Mouse (Mus musculus): Measurements from ENCODE around the gene Bsx. TPM values are rescaled to one million over a fixed set of nuclear protein-coding genes. Genes with fewer than 3 reads are reported as not detected.
A peak's percentile ranks its signal among the peaks of the same experiment; 100 is the strongest.

Gene Bsx
- total RNA-seq, 2 experiments from 2014 or later, result not detected

DNA sequence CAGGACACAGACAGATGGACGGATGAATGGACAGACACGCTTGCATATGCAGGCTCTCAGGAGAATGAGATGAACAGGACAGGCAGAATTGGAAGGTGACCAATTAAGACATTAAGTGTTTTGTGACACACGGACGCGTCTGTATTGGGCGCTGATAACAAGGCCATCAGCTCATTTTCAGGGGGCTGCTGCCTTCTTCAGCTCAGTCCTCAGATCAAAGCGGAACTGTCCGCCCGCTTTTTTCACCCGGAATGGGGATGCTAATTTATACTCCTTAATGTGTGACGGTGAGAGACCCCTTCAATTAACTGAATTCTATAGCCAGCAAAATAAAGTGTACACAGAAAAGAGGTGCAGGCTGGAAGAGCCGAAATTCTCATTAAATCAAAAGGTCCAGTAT, 15.5 kb downstream of the Bsx start:
- ATAC-seq (ENCODE audit: poor library complexity, severe bottlenecking), result no peak

DNA sequence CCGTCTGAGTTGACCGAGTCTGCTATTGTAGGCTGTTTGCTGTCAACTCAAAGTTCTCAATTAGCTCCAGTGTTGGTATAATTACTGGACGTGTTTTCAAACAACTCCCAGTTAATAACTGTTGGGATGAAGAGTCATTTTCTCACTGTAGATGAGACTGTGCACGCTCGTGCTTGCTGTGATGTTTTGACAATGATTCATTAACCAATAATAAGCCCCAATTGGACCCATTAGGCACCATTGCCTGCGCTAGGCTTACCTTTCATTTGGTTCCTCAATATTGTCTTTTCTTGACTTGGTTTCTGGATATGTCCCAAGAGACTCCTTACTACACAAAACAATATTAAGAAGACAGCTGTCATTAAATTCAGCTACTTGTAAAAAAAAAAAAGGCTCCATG, 18.5 kb downstream of the Bsx start:
- ATAC-seq (ENCODE audit: poor library complexity, severe bottlenecking), result no peak

DNA sequence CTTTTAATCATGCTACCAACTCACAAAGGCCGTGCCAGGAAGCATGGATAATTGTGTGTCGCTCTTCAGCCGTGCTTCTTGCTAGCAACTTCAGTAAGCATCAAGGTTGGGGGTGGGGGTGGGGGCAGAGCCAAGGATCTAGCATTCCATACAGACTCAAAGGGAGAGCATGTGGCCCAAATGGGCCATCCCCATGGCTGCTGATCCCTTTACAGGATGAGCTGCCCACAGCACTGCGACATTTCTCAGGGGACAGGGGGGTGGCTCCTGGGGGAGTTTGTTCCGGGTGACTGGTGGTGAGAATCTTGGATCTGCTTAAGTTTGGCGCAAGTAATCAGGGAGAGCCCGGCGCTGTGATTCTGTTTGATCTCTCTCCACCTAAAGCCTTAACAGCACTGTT, 33.5 kb downstream of the Bsx start:
- ATAC-seq (ENCODE audit: poor library complexity, severe bottlenecking), result no peak

DNA sequence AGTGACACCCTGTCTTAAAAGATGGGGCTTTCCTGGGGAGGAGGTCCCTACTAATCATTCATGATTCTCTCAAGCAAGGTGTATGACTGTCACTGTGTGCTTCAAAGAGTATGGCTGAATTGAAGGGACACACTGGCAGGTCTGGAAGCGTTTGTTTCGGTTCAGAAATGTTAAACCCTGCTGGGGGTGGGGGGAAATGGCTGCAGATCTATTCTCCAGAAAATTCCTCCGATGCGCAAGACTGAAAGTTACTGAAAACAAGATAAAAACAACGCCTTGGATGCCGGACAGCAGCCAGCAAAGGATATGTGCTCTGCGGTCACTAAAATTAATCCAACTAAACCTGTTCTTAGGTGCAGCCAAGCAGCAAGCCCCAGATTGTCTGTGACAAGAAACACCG, 34.5 kb downstream of the Bsx start:
- ATAC-seq (ENCODE audit: poor library complexity, severe bottlenecking), result no peak

DNA sequence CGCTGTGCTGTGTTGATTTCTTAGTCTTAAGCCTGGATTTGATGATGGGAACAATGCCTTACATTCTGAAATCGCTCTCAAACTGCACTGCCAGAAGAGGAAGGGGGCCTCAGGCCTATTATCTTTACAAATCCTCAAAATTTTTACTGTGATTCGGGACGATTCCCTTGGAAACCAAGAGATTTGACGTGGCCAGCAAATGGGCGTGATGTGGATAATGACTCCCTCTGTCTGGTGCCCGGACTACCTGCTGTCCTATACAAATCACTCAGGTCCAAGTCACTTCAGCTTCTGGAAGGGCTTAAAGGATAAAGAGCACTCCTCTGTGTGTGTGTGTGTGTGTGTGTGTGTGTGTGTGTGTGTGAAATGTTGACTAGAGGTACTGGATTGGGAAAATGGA, 35.0 kb downstream of the Bsx start:
- no peak for ATAC-seq (ENCODE audit: poor library complexity, severe bottlenecking)

DNA sequence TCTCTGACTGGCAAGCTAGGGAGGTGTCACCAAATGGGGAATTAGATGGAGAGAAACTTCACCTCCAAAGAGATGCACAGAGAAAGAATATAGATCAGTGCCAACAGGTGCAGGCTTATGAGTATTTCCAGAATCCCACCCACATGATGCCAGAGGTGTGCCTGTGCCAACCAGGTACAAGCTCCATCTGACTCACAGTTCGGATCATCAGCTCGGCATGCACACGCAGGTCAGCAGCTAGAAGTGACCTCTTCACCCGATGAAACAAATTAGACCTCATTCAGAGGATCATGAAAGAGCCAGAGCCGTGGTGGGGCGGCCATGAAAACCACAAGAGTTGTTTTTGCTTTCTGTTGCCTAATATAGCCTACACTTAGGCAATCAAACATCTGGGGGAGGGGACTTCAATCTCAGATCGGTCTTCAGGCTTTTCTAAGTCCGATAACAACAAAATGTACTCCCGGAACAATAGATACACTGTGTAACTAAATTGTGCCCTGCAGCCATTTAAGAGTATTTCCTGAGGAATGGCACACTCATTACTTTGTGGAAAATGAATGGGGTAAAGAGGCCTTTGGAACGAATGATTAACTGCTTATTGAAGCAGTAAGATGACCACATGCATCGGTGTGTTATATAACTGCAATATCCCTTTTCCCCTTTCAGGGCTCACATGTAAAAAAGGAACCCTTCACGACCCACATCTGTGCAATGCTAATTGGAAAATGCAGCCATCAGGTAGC, 44.1 kb downstream of the Bsx start:
- ATAC-seq (ENCODE audit: poor library complexity, severe bottlenecking), result peak; percentile 68

DNA sequence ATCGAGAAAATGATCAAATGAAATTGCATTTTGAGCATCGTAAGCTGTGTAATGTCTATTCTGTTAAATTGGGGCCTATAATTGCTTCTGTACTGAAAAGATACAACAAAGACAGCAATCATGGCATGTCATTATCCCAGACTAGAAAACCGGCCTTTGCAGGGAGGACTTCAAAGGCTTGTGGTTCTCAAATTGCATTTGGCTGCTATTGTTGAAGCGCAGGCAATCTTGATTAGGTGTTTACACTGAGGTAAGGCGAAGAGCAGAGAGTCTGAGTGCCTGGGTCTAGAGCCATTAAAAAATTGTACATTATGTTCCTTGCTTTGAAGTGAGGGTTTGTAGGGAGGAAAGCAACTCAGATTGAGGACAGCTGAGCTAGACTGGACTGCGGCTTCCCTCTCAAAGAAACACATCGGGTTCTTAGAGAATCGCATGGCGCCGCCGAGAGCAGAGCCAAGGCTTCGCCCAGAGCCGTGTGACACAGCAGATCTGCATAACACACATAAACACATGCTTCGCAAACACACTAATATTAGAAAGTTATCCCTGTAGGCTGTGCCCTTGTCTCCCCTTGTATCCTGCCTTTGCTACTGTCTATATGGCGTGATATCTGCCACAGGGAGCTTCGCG, 53.5 kb downstream of the Bsx start:
- ATAC-seq (ENCODE audit: poor library complexity, severe bottlenecking), result no peak

Other genes starting within 250 kb of the Bsx start
- not detected in 2 replicates for gene Gm21915, start 203.5 kb upstream of the Bsx start, total RNA-seq (2015)
- gene Gm21915, start 203.5 kb upstream of the Bsx start, total RNA-seq (2017), result not detected in 2 replicates
- gene Clmp, start 188.2 kb upstream of the Bsx start, total RNA-seq (2015), result 0.30 and 1.3 TPM in 2 replicates
- 0.61 and 1.4 TPM in 2 replicates for gene Clmp, start 188.2 kb upstream of the Bsx start, total RNA-seq (2017)
- 2,454 and 2,467 TPM in 2 replicates for gene Hspa8, start 73.1 kb upstream of the Bsx start, total RNA-seq (2015)
- 3,359 and 3,514 TPM in 2 replicates for gene Hspa8, start 73.1 kb upstream of the Bsx start, total RNA-seq (2017)
- gene Jhy, start 90.0 kb downstream of the Bsx start, total RNA-seq (2015), result not detected in 2 replicates
- not detected in 2 replicates for gene Jhy, start 90.0 kb downstream of the Bsx start, total RNA-seq (2017)
- 0.45 and 0.62 TPM in 2 replicates for gene Crtam, start 130.5 kb downstream of the Bsx start, total RNA-seq (2015)
- gene Crtam, start 130.5 kb downstream of the Bsx start, total RNA-seq (2017), result 0.40 and 0.77 TPM in 2 replicates